Mouse (Mus musculus): ENCODE measurements around the gene Gm47969. TPM values are rescaled to one million over a fixed set of nuclear protein-coding genes. Genes with fewer than 3 reads are reported as not detected.
"Not testable (repeated sequence)": the region's sequence is repeated elsewhere in the genome, so short reads cannot be mapped to it uniquely, and the experiment has no call there.

Gene Gm47969
- not detected for total RNA-seq (2021)

- intact Hi-C loops (cut with DNase I) = no loop called here
- DNase-seq = no peak
Measured at GRCm38 (mm10) chr1:83044882-83045427, at the start of gene Gm47969. Gene Gm47969 (plus strand): TSS chr1:83044932.

- intact Hi-C loops (cut with DNase I); DNase-seq: not testable (repeated sequence)
Measured at GRCm38 (mm10) chr1:83000306-83000705, 44.4 kb upstream of the Gm47969 start, which contains the start of gene Gm47959. Gene Gm47959 (plus strand): TSS chr1:83000548.

GRCm38 (mm10) chr1:83006218-83007179, 38.2 kb upstream of the Gm47969 start:
- intact Hi-C loops (cut with DNase I) = no loop called here
- DNase-seq = no peak

- intact Hi-C loops (cut with DNase I) = no loop called here
- DNase-seq = no peak
Measured at GRCm38 (mm10) chr1:83007471-83007870, 37.3 kb upstream of the Gm47969 start.

DNA sequence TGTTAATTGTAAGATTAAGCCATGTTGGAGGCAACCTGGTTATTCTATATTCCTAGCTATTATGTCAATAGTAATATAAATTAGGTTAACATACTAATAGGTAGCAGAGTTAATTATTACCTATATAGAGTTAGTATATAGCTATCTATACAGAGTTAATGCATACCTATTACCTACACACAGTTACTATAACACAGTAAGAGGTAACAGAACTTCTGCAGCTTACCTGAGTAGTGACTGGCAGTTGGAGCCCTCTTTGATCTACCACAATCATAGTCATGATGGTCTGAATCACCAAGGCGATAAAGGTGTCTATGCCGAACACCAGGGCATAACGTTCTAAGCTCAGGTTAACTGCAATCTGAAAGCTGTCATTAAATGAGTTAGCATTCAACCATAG, 30.3 kb upstream of the Gm47969 start:
- DNase-seq = no peak
- intact Hi-C loops (cut with DNase I) = no loop called here

GRCm38 (mm10) chr1:83015329-83015879, 29.3 kb upstream of the Gm47969 start:
- intact Hi-C loops (cut with DNase I) = no loop called here
- no peak for DNase-seq

DNA sequence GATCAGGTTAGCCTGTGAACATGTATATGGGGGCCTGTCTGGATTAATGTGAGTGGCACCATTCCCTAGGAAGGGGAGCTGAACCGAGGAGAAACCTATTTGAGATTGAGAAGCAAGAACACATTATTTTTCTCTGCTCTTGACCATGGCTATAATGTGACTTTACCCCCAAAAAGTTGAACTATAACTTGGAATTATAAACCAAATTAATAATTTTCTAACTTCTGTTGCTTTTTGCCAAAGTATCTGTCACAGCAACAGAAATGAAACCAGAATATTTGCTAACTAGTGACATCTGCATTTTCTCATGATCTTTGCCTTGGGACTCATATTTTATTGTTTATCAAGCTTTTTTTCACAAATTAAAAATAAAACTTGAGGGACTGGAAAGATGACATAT, 28.2 kb upstream of the Gm47969 start:
- DNase-seq = no peak
- intact Hi-C loops (cut with DNase I) = no loop called here

DNA sequence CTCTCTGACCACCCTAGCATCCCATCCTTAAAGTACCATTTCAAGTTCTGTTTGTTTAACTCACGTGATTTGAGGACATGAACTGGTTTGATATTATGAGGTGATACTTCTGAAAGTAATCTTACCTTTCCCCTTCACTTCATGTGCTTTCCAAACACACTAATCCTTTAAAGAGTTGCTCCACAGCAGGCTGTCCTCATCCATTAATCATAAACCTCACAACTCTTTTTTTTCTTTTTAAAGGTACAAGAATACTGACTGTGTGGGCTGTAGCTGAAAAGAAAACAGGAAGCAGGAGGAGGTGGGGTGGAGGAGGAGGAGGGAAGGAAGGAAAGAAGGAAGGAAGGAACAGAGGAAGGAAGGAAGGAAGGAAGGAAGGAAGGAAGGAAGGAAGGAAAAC, 12.8 kb upstream of the Gm47969 start:
- no peak for DNase-seq
- intact Hi-C loops (cut with DNase I) = no loop called here

GRCm38 (mm10) chr1:83032508-83032907, 12.2 kb upstream of the Gm47969 start:
- intact Hi-C loops (cut with DNase I) = no loop called here
- no peak for DNase-seq

DNA sequence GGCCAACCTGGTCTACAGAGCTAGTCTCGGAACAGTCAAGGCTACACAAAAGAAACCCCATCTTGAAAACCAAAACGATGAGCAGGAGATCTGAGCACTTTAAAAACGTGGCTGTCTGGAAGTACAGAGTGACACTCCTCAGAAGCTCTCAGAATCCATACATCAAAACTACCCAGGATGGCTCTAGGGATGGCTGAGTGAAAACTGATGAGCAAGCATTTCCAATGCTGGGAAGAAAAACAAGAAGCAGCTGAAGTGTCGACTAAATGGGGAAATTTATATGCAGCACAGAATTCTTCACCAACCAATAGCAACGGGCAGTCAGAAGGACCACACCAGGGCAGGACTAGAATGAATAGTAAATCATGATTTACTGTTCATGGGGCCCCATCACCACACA, 10.2 kb upstream of the Gm47969 start:
- DNase-seq = no peak
- intact Hi-C loops (cut with DNase I) = no loop called here

- intact Hi-C loops (cut with DNase I) = no loop called here
- DNase-seq = no peak
Measured at GRCm38 (mm10) chr1:83036892-83037667, 7.7 kb upstream of the Gm47969 start.

GRCm38 (mm10) chr1:83038109-83038672, 6.5 kb upstream of the Gm47969 start, which contains the start of gene Slc19a3:
Gene Slc19a3 (minus strand): TSS chr1:83038448.
- DNase-seq = peak; percentile 7 to 27
- intact Hi-C loops (cut with DNase I) = no loop called here

GRCm38 (mm10) chr1:83039080-83039479, 5.7 kb upstream of the Gm47969 start:
- DNase-seq = no peak
- intact Hi-C loops (cut with DNase I) = no loop called here

- DNase-seq = no peak
- intact Hi-C loops (cut with DNase I) = no loop called here
Measured at GRCm38 (mm10) chr1:83042380-83042779, 2.4 kb upstream of the Gm47969 start, which contains the start of gene Krtap28-10. Gene Krtap28-10 (minus strand): TSS chr1:83042480.

GRCm38 (mm10) chr1:83058481-83058880, 13.7 kb downstream of the Gm47969 start:
- no peak for DNase-seq
- intact Hi-C loops (cut with DNase I) = no loop called here

- intact Hi-C loops (cut with DNase I) = no loop called here
- no peak for DNase-seq
Measured at GRCm38 (mm10) chr1:83059278-83059677, 14.5 kb downstream of the Gm47969 start, which contains the start of gene A030005K14Rik. Gene A030005K14Rik (minus strand): TSS chr1:83059378.

GRCm38 (mm10) chr1:83060643-83061042, 15.9 kb downstream of the Gm47969 start, which contains the start of gene Krtap28-13:
Gene Krtap28-13 (plus strand): TSS chr1:83060930.
- intact Hi-C loops (cut with DNase I) = no loop called here
- DNase-seq = no peak

DNA sequence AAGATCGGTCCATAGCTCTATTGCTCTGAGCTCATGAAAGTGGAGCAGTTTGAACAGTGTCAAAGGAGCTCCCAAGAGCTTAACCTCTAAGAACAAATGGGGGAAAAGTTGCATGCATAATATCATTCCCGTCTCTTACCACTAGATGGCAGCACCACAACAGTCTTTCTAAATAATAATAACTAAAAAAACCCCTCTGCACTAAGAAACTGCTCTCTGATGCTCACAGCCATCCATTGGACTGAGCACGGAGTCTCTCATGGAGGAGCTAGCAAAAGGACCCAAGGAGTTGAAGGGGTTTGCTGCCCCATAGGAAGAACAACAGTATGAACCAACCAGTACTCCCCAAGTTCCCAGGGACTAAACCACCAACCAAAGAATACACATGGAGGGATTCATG, 20.1 kb downstream of the Gm47969 start:
- intact Hi-C loops (cut with DNase I) = loop anchor here (2.0 kb wide), 1 partner anchor 122 kb away; no protein-coding TSS in a partner anchor
- no peak for DNase-seq

- intact Hi-C loops (cut with DNase I) = no loop called here
- no peak for DNase-seq
Measured at GRCm38 (mm10) chr1:83066577-83066976, 21.8 kb downstream of the Gm47969 start.

DNA sequence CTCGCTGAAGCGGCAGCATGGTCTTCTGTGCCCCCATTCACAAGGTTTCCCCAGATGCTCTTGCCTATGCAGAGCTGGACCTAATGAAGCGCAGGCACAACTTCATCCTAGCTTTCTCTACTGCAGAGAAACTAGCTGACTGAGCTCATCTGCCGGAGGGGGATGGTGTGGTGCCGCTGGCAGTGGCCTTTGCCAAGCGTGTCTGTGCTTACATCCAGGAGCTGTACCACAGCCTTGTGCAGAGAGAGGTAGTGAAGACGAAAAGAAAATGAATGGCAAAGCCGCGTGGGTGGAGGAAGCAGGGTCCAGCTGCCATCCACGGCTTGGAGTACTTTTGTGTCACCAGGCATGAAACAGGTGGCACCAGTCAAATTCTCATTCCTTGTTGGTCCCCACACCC, 22.5 kb downstream of the Gm47969 start:
- no peak for DNase-seq
- intact Hi-C loops (cut with DNase I) = no loop called here

Measured in heart, postnatal 36 days (tissue).